Mouse (Mus musculus): ENCODE results near the gene Ccnd3. TPM values are rescaled to one million over a fixed set of nuclear protein-coding genes. Genes with fewer than 3 reads are reported as not detected.

Ccnd3 gene
- polyA plus RNA-seq, 1 experiment from 2014 or later, result 74.3 TPM

- no peaks in the 10 kb centered on the region for H3K36me3 ChIP-seq
- WGBS, result 86% methylated on average over 4 of the region's 4 CpGs
- no peak overlapping the region for H3K4me3 ChIP-seq
- H3K4me1 ChIP-seq (replicated peaks), result peaks cover 16% of the 10 kb centered on the region
- ATAC-seq (ENCODE audit: low FRiP score), result no peak
- H3K9me3 ChIP-seq, result no peaks in the 10 kb centered on the region
- no peak overlapping the region for H3K27ac ChIP-seq
- H3K9ac ChIP-seq, result no peak overlapping the region
- H3K4me2 ChIP-seq, result no peak overlapping the region
- H3K27me3 ChIP-seq, result no peaks in the 10 kb centered on the region
Observed at GRCm38 (mm10) chr17:47506697-47507096, 1.8 kb downstream of the Ccnd3 start.

- H3K4me2 ChIP-seq, result no peak overlapping the region
- H3K36me3 ChIP-seq, result no peaks in the 10 kb centered on the region
- no peak overlapping the region for H3K4me3 ChIP-seq
- H3K9me3 ChIP-seq, result no peaks in the 10 kb centered on the region
- no peak for ATAC-seq (ENCODE audit: low FRiP score)
- no peak overlapping the region for H3K9ac ChIP-seq
- 89% methylated on average over 2 of the region's 2 CpGs for WGBS
- H3K27ac ChIP-seq, result no peak overlapping the region
- H3K4me1 ChIP-seq (replicated peaks), result peaks cover 16% of the 10 kb centered on the region
- no peaks in the 10 kb centered on the region for H3K27me3 ChIP-seq
Observed at GRCm38 (mm10) chr17:47507523-47507922, 2.7 kb downstream of the Ccnd3 start.

- H3K9ac ChIP-seq, result no peak overlapping the region
- H3K9me3 ChIP-seq, result no peaks in the 10 kb centered on the region
- H3K4me3 ChIP-seq, result no peak overlapping the region
- peak overlapping the region; percentile 30; the same call in 1 of the 2 replicates for H3K27ac ChIP-seq
- no peak; the same call in 1 of the 2 replicates for ATAC-seq (ENCODE audit: low FRiP score)
- H3K27me3 ChIP-seq, result no peaks in the 10 kb centered on the region
- no peaks in the 10 kb centered on the region for H3K36me3 ChIP-seq
- peaks cover 16% of the 10 kb centered on the region for H3K4me1 ChIP-seq (replicated peaks)
- 54% methylated on average over 12 of the region's 12 CpGs for WGBS
- peak overlapping the region; percentile 23; the same call in 1 of the 2 replicates for H3K4me2 ChIP-seq
Observed at GRCm38 (mm10) chr17:47508012-47508608, 3.3 kb downstream of the Ccnd3 start.

- peaks cover 16% of the 10 kb centered on the region for H3K4me1 ChIP-seq (replicated peaks)
- no peak overlapping the region for H3K9ac ChIP-seq
- H3K36me3 ChIP-seq, result no peaks in the 10 kb centered on the region
- 56% methylated on average over 9 of the region's 9 CpGs for WGBS
- no peaks in the 10 kb centered on the region for H3K27me3 ChIP-seq
- ATAC-seq (ENCODE audit: low FRiP score), result no peak
- H3K9me3 ChIP-seq, result no peaks in the 10 kb centered on the region
- peak overlapping the region; percentile 15; the same call in 1 of the 2 replicates for H3K27ac ChIP-seq
- no peak overlapping the region for H3K4me3 ChIP-seq
- H3K4me2 ChIP-seq, result no peak overlapping the region
Observed at GRCm38 (mm10) chr17:47509031-47509705, 4.3 kb downstream of the Ccnd3 start.

- Histone ChIP-seq H3K27me3 (no peaks in the 10 kb centered on the region), H3K4me2 (peak overlapping the region; percentile 32; the same call in 1 of the 2 replicates), H3K4me3 (no peak overlapping the region), H3K27ac (no peak overlapping the region), H3K36me3 (no peaks in the 10 kb centered on the region), H3K9ac (no peak overlapping the region), H3K9me3 (no peaks in the 10 kb centered on the region; the same call in 1 of the 2 replicates), H3K4me1 (replicated peaks) (peaks cover 4% of the 10 kb centered on the region; the same call in 1 of the 2 replicates)
- WGBS, result 18% methylated on average over 25 of the region's 25 CpGs
- ATAC-seq (ENCODE audit: low FRiP score), result peak; percentile 88
Observed at GRCm38 (mm10) chr17:47511111-47512020, 6.5 kb downstream of the Ccnd3 start.

- no peak overlapping the region for H3K27ac ChIP-seq
- H3K4me1 ChIP-seq (replicated peaks), result peaks cover 4% of the 10 kb centered on the region; the same call in 1 of the 2 replicates
- no peak overlapping the region for H3K4me2 ChIP-seq
- H3K4me3 ChIP-seq, result no peak overlapping the region
- no peak overlapping the region for H3K9ac ChIP-seq
- no peaks in the 10 kb centered on the region; the same call in 1 of the 2 replicates for H3K9me3 ChIP-seq
- whole genome bisulfite sequencing, result 79% methylated on average over 10 of the region's 10 CpGs
- H3K36me3 ChIP-seq, result no peaks in the 10 kb centered on the region
- no peaks in the 10 kb centered on the region for H3K27me3 ChIP-seq
- ATAC-seq (ENCODE audit: low FRiP score), result no peak
Observed at GRCm38 (mm10) chr17:47512956-47513775, 8.3 kb downstream of the Ccnd3 start.

- H3K36me3 ChIP-seq, result no peaks in the 10 kb centered on the region
- no peak overlapping the region for H3K4me2 ChIP-seq
- WGBS, result 89% methylated on average over 7 of the region's 7 CpGs
- no peaks in the 10 kb centered on the region for H3K27me3 ChIP-seq
- no peak overlapping the region for H3K4me3 ChIP-seq
- no peak overlapping the region for H3K9ac ChIP-seq
- peaks cover 4% of the 10 kb centered on the region; the same call in 1 of the 2 replicates for H3K4me1 ChIP-seq (replicated peaks)
- no peaks in the 10 kb centered on the region; the same call in 1 of the 2 replicates for H3K9me3 ChIP-seq
- ATAC-seq (ENCODE audit: low FRiP score), result no peak
- H3K27ac ChIP-seq, result no peak overlapping the region
Observed at GRCm38 (mm10) chr17:47515180-47515844, 10.5 kb downstream of the Ccnd3 start.

GRCm38 (mm10) chr17:47516232-47516631 lies 11.4 kb downstream of the Ccnd3 start:
- no peaks in the 10 kb centered on the region for H3K36me3 ChIP-seq
- no peak overlapping the region for H3K27ac ChIP-seq
- no peaks in the 10 kb centered on the region for H3K27me3 ChIP-seq
- ATAC-seq (ENCODE audit: low FRiP score), result no peak
- no peak overlapping the region for H3K9ac ChIP-seq
- no peak overlapping the region for H3K4me3 ChIP-seq
- peaks cover 1% of the 10 kb centered on the region for H3K4me1 ChIP-seq (replicated peaks)
- no peaks in the 10 kb centered on the region; the same call in 1 of the 2 replicates for H3K9me3 ChIP-seq
- WGBS, result 96% methylated on average over 3 of the region's 3 CpGs
- H3K4me2 ChIP-seq, result no peak overlapping the region

- Histone ChIP-seq H3K27ac (peak overlapping the region; percentile 62; the same call in 1 of the 2 replicates), H3K4me1 (replicated peaks) (peaks cover 21% of the 10 kb centered on the region)
Observed at GRCm38 (mm10) chr17:47518205-47518604, 13.4 kb downstream of the Ccnd3 start.

GRCm38 (mm10) chr17:47521551-47522258 lies 16.9 kb downstream of the Ccnd3 start:
- Histone ChIP-seq H3K27ac (peak overlapping the region; percentile 87), H3K27me3 (no peaks in the 10 kb centered on the region), H3K36me3 (no peaks in the 10 kb centered on the region), H3K9ac (peak overlapping the region; percentile 64), H3K4me2 (peak overlapping the region; percentile 46), H3K9me3 (no peaks in the 10 kb centered on the region), H3K4me3 (peak overlapping the region; percentile 19; the same call in 1 of the 2 replicates), H3K4me1 (replicated peaks) (peaks cover 25% of the 10 kb centered on the region)
- ATAC-seq (ENCODE audit: low FRiP score), result peak; percentile 83
- WGBS, result 4% methylated on average over 17 of the region's 17 CpGs

More at GRCm38 (mm10) chr17:47518205-47518604, 13.4 kb downstream of the Ccnd3 start:
- H3K36me3 ChIP-seq, result no peaks in the 10 kb centered on the region
- no peaks in the 10 kb centered on the region for H3K27me3 ChIP-seq
- ATAC-seq (ENCODE audit: low FRiP score), result no peak
- H3K4me2 ChIP-seq, result no peak overlapping the region
- WGBS, result 35% methylated on average over 8 of the region's 8 CpGs
- H3K9ac ChIP-seq, result 0 out of 2 replicates have a peak overlapping the region, but pooled peaks have one; percentile 24
- no peaks in the 10 kb centered on the region; the same call in 1 of the 2 replicates for H3K9me3 ChIP-seq
- H3K4me3 ChIP-seq, result no peak overlapping the region
